Mouse (Mus musculus): ENCODE measurements around the gene Tstd2.

DNA sequence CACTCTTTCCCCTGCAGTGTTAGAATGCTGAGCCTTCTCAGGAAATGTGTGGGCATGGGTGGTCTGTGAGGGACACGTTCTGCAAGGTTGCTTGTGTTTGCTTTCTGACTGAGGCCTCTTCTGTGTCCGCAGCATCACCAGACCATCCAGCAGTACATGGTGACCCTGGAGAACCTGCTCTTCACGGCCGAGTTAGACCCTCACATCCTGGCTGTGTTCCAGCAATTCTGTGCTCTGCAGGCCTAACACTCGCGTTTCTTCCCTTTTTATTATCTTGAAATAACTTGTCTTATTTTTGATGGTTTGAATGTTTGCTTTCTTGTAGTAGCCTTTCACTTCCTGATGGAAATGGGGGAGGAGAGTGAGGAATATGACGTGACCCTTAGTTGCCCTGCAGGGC lies 33.3 kb upstream of the Tstd2 start:
- TF ChIP-seq CTCF (IDR thresholded peaks at IDR 0.05; ENCODE audit: low read depth), result no peak
- TF ChIP-seq EP300 (optimal IDR thresholded peaks at IDR 0.05), result no peak
